Mouse (Mus musculus) limb, embryonic 13.5 days (tissue): ENCODE results near the gene Cep19. TPM values are rescaled to one million over a fixed set of nuclear protein-coding genes. Genes with fewer than 3 reads are reported as not detected.
"Not testable (repeated sequence)": the region's sequence is repeated elsewhere in the genome, so short reads cannot be mapped to it uniquely, and the experiment has no call there.

ENCODE experiments used
- ATAC-seq: fragments of 200-750 bp; cut with Nextera tagmentation; 2 replicates; pipeline ENCODE4 v1.8.0; 2017; ENCODE audit warnings: low read depth, moderate number of reproducible peaks, moderate TSS enrichment; ENCODE audit not compliant: low FRiP score
- H3K27ac ChIP-seq: fragments of 300-500 bp; sonication (generic); 2 replicates; pipeline ENCODE4 v1.5.1; 2015; ENCODE audit warnings: inconsistent platforms, mild to moderate bottlenecking, moderate library complexity
- H3K27me3 ChIP-seq: fragments of 300-500 bp; sonication (generic); 2 replicates; pipeline ENCODE4 v1.6.1; 2015; ENCODE audit warnings: mild to moderate bottlenecking, inconsistent platforms
- H3K36me3 ChIP-seq: fragments of 300-500 bp; sonication (generic); 2 replicates; pipeline ENCODE4 v1.6.1; 2015; ENCODE audit warnings: inconsistent platforms, mild to moderate bottlenecking, moderate library complexity
- H3K4me1 ChIP-seq: fragments of 300-500 bp; sonication (generic); 2 replicates; pipeline ENCODE4 v1.6.1; 2015; ENCODE audit warnings: inconsistent platforms
- H3K4me2 ChIP-seq: fragments of 300-500 bp; sonication (generic); replicated peaks from 2 replicates; pipeline ENCODE4 v1.6.1; 2015; ENCODE audit warnings: inconsistent platforms, mild to moderate bottlenecking, moderate library complexity
- H3K4me3 ChIP-seq: fragments of 300-500 bp; sonication (generic); 2 replicates; pipeline ENCODE4 v1.5.1; 2015; ENCODE audit warnings: moderate library complexity, mild to moderate bottlenecking, inconsistent platforms
- H3K9ac ChIP-seq: fragments of 300-500 bp; sonication (generic); 2 replicates; pipeline ENCODE4 v1.6.1; 2015; ENCODE audit warnings: mild to moderate bottlenecking, inconsistent platforms
- H3K9me3 ChIP-seq: fragments of 300-500 bp; sonication (generic); 2 replicates; pipeline ENCODE4 v1.6.1; 2016; ENCODE audit warnings: inconsistent platforms
- WGBS: fragments of 180-500 bp; shearing (Covaris S2); methylation state at CpG from one replicate; pipeline ENCODE4 v1.1.7; 2015; 5-methylcytosine and 5-hydroxymethylcytosine counted together
- polyA plus RNA-seq: library from polyadenylated mRNA; unstranded; fragments of >200 nt; fragmentation: Nextera tagmentation; extraction: Ambion mirVana; gene quantifications from 2 replicates; pipeline ENCODE4 v1.2.1, GENCODE M21; 2015

Cep19 gene
- polyA plus RNA-seq: 30.0 and 33.2 TPM in 2 replicates

DNA sequence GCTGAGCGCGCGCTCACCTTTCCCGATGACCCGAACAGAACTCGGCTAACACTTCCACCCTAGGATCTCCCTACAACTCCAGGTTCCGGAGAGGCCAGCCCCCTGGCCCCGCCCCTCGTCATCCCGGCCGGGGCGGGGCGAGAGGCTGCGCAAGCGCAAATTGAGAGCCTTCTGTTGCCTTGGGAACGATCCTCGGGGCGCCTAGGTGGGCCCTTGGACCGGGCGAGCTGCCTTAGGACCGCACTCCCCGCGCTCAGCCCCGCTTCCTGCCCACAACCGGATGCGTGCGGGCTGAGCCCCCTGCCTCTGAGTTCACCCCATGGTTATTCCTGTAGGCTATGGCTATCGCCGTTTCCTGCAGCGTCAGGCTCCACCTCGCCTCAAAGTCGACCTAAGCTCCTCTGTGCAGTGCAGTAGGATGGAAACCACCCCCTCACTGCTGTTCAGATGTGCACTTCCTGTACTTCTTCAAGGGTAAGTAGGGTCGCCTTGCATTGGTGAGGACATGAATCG, at the start of gene Cep19, which contains the start of gene Pigx:
Gene Cep19, plus strand, starts transcription at position 163 of the 513 bp plus-strand sequence.
Gene Pigx, minus strand, starts transcription at position 103 of the 513 bp plus-strand sequence.
- Histone ChIP-seq H3K4me3 (peak within 1 kb of the TSS; percentile 86), H3K27me3 (no peaks in the 10 kb centered on the region), H3K36me3 (peaks cover 37% of the 10 kb centered on the region), H3K4me2 (peak within 1 kb of the TSS; percentile 83), H3K27ac (peak within 1 kb of the TSS; percentile 82), H3K4me1 (peaks cover 18% of the 10 kb centered on the region), H3K9ac (peak within 1 kb of the TSS; percentile 95), H3K9me3 (no peaks in the 10 kb centered on the region)
- ATAC-seq: peak; percentile 96
- under 1% methylated on average over 33 of the region's 34 CpGs for WGBS

DNA sequence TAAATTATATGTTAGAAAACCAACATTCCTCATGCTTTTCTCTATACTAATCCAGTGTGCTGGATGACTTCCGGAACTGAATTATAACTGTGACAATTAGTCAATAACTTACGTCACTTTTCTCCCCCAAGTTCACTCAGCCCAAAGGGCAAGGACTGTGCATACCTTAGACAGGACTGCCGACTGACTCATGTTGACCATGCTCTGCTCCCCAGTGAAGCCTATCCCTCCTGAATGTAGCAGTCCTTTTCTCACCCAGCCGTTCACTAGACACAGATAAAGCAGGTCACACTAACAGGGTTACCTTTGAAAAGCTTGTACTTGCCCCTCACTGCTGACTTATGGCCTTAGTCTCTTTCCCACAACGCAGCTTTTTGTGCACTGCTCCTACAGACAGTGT, 40.8 kb upstream of the Cep19 start:
- WGBS: 86% methylated on average over 5 of the region's 5 CpGs

DNA sequence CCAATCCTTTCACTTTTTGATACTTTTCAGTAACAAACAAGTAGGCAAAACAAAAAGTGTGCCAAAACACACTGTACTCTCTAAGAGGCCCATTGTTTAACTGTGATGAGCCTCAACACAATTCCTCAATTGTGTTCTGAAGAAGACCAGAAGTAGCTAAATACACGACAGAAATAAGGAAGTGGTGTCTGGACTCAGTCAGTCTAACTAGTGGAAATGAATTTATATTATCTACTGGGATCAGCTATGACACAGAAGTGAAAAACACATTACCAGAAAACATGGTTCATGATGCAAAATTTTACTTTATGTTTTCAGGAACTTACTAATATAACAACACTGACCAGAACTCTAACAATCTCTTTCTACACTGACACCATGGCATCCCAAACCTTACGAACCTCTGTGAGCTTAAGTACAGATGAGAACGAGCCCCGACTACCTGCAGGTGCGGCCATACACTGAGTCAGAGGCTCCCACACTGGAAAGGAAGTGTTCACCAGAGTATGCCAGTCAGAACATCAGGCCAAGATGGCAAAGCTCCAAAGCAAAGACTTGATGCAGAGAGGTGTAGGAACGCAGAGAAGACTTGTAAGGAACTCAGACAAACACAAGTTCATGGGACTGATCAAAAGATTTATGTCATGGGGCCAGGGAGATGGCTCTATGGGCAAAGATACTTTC, 39.6 kb upstream of the Cep19 start:
- no peaks in the 10 kb centered on the region for H3K27me3 ChIP-seq
- no peaks in the 10 kb centered on the region for H3K36me3 ChIP-seq
- H3K9ac ChIP-seq: no peak overlapping the region
- H3K9me3 ChIP-seq: no peaks in the 10 kb centered on the region
- H3K4me1 ChIP-seq: no peaks in the 10 kb centered on the region
- no peak overlapping the region for H3K4me3 ChIP-seq
- ATAC-seq: no peak
- no peak overlapping the region for H3K27ac ChIP-seq
- no peak overlapping the region for H3K4me2 ChIP-seq
- WGBS: 76% methylated on average over 6 of the region's 6 CpGs

More for the DNA sequence above, 40.8 kb upstream of the Cep19 start:
- Histone ChIP-seq H3K27me3 (no peaks in the 10 kb centered on the region), H3K9me3 (no peaks in the 10 kb centered on the region), H3K4me2 (no peak overlapping the region), H3K36me3 (no peaks in the 10 kb centered on the region), H3K4me1 (no peaks in the 10 kb centered on the region), H3K27ac (no peak overlapping the region), H3K9ac (no peak overlapping the region), H3K4me3 (no peak overlapping the region)
- no peak for ATAC-seq

DNA sequence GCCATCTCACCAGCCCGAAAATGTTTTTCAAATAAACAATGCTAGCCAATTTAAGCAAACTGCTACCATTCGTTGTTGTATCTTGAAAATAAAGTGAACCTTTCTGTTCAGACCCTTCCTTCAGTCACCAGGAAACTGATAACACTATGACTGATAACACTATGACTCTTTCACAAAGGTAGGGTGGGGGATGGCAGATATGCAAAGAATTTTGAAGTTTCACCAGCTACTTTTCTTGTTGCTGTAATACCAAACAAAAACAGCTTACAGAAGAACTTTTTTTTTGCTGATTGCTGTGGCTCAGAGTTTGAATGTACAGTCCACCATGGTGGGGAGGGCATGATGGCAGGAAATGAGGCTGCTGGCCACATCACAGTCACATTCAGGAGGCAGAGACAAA, 37.4 kb upstream of the Cep19 start:
- WGBS: 82% methylated on average over 2 of the region's 2 CpGs
- ATAC-seq: no peak
- Histone ChIP-seq H3K27me3 (no peaks in the 10 kb centered on the region), H3K4me1 (no peaks in the 10 kb centered on the region), H3K9ac (no peak overlapping the region), H3K36me3 (no peaks in the 10 kb centered on the region), H3K4me2 (no peak overlapping the region), H3K9me3 (no peaks in the 10 kb centered on the region), H3K27ac (no peak overlapping the region), H3K4me3 (no peak overlapping the region)

DNA sequence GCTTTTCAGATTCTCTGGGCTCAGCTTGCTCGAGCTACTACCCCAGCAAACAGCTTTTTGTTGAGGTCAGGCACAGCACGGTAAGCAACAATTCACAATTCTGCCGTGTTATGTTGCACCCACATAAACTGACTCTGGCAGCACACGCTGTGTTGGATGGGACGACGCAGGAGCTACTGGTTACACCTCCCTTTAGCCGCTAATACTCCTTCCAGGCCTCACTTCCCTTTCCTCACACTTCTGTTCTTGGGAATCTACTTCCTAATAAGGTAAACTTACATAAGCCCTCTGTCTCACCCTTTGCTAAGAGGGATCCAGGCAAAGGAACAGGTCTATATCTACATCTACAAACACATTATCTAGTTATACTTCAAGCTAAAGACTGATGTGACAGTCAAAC, 35.7 kb upstream of the Cep19 start:
- Histone ChIP-seq H3K27me3 (no peaks in the 10 kb centered on the region), H3K9me3 (no peaks in the 10 kb centered on the region), H3K36me3 (no peaks in the 10 kb centered on the region), H3K4me1 (no peaks in the 10 kb centered on the region), H3K4me3 (no peak overlapping the region), H3K9ac (no peak overlapping the region), H3K4me2 (no peak overlapping the region), H3K27ac (no peak overlapping the region)
- ATAC-seq: no peak
- WGBS: 78% methylated on average over 7 of the region's 7 CpGs

DNA sequence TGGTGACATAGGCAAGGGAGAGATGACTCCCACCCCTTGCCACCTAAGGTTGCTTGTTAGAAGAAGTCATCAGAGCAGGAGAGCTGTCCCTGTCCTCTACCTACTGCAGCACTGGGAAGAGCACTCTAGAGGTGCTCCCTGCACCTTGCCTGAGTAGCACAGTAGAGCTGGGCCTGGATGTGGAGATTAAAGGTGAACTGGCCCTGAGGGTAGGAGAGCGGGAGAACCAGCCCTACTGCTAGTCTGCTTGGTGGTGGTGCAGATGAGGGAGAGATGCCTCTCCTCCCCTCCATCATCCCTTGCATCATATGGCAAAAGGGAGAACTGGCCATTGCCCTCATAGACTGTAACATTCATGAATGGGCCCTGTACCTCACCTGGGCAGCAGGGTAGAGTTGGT, 32.7 kb upstream of the Cep19 start:
- Histone ChIP-seq H3K36me3 (no peaks in the 10 kb centered on the region), H3K4me3 (no peak overlapping the region), H3K4me1 (no peaks in the 10 kb centered on the region), H3K4me2 (no peak overlapping the region), H3K27me3 (no peaks in the 10 kb centered on the region), H3K9me3 (no peaks in the 10 kb centered on the region), H3K27ac (no peak overlapping the region), H3K9ac (no peak overlapping the region)
- WGBS: 86% methylated on average over 1 of the region's 1 CpGs
- ATAC-seq: no peak

DNA sequence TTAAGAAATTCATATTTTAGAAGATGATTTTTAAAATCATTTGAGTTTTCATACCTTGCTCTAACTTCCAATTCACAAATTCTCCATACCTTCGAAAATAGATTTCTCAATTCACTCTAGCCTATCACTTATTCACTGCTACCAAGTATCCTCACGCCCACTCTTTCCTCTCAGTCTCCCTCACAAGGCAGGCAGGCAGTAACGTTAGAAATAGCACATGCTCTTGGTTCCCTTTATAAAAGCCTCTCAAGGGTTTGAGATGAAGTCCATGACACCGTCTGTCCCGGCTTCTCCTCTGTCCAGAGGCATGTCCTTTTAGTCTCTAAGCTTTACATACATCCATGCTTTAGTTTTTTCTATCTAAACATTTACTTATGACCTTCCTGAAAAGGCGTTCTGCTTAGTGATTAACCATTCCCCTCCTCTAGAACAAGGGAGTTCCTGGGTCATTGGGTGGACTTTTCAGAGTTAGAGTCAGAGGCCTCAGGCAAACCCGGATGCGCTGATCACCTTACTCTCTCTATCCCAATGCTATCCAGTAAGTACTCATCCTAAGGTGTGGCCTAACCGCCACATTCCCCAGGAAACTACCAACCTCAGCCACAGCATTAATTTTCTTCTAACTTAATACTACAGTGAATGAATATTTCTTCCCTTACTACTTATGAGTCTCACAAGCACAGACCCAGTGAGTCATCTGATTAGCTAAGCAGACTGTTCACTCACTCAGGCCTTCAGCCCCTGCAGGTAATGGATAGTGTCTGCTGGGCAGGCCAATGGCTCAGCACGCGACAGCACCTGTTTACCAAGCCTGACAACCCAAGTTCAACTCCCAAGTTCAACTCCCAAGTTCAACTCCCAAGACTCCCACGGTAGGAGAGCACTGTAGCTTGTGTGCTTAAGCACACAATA, 31.0 kb upstream of the Cep19 start:
- 84% methylated on average over 12 of the region's 12 CpGs for WGBS
- no peak overlapping the region for H3K4me3 ChIP-seq
- no peaks in the 10 kb centered on the region for H3K4me1 ChIP-seq
- no peaks in the 10 kb centered on the region for H3K27me3 ChIP-seq
- no peak overlapping the region for H3K4me2 ChIP-seq
- no peak for ATAC-seq
- no peak overlapping the region for H3K9ac ChIP-seq
- H3K9me3 ChIP-seq: no peaks in the 10 kb centered on the region
- no peaks in the 10 kb centered on the region for H3K36me3 ChIP-seq
- H3K27ac ChIP-seq: no peak overlapping the region

DNA sequence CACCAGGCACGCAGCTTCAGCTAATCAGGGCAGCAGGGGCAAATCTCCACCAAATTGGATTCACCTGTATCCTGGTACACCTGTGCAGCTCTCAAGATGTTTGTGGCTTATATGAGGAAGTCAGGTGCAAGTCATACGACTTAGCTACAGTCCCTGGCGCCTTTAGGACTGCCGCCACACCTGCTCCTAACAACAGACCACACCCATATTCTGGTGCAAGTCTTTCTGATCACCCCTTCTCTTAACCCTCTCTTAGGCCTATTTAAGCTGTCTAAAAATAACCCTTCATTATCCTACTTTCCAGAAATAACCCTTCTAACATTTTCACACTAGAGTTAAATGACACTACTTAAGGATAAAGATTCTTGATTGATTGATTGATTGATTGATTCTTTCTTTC, 29.5 kb upstream of the Cep19 start:
- not testable (repeated sequence) for H3K9me3 ChIP-seq
- 56% methylated on average over 4 of the region's 4 CpGs for WGBS

DNA sequence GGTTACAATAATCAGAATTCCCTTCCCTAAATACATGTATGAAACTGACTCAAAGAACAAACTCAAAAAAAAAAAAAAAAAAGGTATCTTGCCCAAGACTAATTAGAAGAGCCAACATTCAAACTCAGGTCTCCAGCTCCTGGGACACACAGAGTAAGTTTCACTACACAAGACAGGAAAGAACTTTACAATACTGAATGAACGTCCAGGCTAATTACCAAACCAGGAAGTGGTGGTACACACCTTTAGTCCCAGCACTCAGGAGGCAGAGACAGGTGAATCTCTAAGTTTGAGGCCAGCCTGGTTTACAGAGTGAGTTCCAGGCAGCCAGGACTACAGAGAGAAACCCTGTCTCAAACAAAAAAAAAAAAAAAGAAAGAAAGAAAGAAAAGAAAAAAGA, 23.8 kb upstream of the Cep19 start:
- no peak for ATAC-seq
- Histone ChIP-seq H3K9me3 (no peaks in the 10 kb centered on the region), H3K27ac (no peak overlapping the region), H3K4me2 (no peak overlapping the region), H3K36me3 (peaks cover 3% of the 10 kb centered on the region; the same call in 1 of the 2 replicates), H3K4me3 (no peak overlapping the region), H3K27me3 (no peaks in the 10 kb centered on the region), H3K9ac (no peak overlapping the region), H3K4me1 (peaks cover 21% of the 10 kb centered on the region)
- 36% methylated on average over 1 of the region's 1 CpGs for WGBS

More for the DNA sequence above, 29.5 kb upstream of the Cep19 start:
- not testable (repeated sequence) for H3K4me1 ChIP-seq, H3K4me2 ChIP-seq, H3K27ac ChIP-seq, ATAC-seq, H3K9ac ChIP-seq, H3K4me3 ChIP-seq, H3K27me3 ChIP-seq, H3K36me3 ChIP-seq

DNA sequence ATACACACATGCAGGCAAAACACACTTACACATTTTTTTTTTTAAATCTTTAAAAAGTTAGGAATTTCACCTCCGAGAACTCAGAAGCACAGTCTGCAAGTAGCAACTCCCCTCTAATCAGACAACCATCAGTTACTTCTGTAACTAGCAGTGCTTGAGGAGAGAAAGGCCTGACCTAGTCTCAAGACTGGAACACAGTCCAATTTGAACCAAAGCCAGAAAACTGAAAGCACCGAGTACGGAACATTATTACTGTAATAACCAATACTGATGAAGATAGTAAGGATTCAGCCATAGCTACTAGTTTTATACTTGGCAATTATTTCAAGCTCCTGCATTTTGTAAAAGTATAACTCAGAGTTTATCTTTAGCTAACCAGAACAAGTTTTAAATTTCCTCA, 23.2 kb upstream of the Cep19 start:
- 58% methylated on average over 3 of the region's 3 CpGs for WGBS
- no peak overlapping the region for H3K9ac ChIP-seq
- H3K4me3 ChIP-seq: no peak overlapping the region
- no peak overlapping the region for H3K27ac ChIP-seq
- peak overlapping the region; percentile 21; the same call in 1 of the 2 replicates for H3K4me2 ChIP-seq
- H3K27me3 ChIP-seq: no peaks in the 10 kb centered on the region
- ATAC-seq: no peak
- peaks cover 3% of the 10 kb centered on the region; the same call in 1 of the 2 replicates for H3K36me3 ChIP-seq
- H3K4me1 ChIP-seq: peaks cover 21% of the 10 kb centered on the region
- H3K9me3 ChIP-seq: no peaks in the 10 kb centered on the region

DNA sequence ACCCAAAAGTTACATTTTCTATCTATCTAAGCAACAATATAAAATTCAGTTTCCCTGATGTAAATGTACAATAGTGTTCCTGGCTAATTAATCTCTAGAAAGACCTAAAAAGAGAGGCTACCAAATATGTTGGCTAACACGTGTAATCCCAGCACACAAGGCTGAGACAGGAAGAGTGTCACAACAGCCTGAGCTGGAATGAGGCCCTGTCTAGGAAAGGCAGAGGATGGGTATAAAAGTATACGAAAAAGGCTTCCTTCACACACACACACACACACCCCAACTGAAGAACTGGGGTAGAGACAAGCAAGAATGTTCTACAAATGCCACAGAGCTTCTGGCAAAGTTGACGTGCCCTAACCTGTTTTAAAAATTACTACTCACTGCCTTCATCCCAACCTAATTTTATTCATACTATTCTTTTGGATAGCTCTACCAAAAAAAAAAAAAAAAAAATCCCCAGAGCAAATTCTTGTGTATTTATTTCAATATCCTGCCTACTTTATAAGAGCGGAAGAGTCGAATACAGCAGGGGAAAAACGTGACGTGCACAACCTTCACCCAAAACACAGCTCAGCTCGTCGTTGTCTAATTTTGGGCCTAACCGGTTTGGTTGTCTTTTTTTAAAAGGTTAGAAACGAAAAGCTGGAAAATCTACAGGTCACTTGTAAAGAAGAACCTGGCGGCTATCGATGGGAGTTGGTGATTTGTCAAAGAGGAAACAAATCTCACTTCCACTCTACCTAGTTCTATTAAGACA, 21.8 kb upstream of the Cep19 start:
- 7% methylated on average over 13 of the region's 13 CpGs for WGBS
- Histone ChIP-seq H3K27ac (peak overlapping the region; percentile 96; the same call in 1 of the 2 replicates), H3K4me1 (peaks cover 21% of the 10 kb centered on the region), H3K4me2 (peak overlapping the region; percentile 78), H3K36me3 (peaks cover 3% of the 10 kb centered on the region), H3K9me3 (no peaks in the 10 kb centered on the region), H3K9ac (peak overlapping the region; percentile 98), H3K27me3 (no peaks in the 10 kb centered on the region), H3K4me3 (peak overlapping the region; percentile 97)
- no peak for ATAC-seq
